Comparison of ENCODE assay signal across 8 mouse cellular contexts in the genomic region with DNA sequence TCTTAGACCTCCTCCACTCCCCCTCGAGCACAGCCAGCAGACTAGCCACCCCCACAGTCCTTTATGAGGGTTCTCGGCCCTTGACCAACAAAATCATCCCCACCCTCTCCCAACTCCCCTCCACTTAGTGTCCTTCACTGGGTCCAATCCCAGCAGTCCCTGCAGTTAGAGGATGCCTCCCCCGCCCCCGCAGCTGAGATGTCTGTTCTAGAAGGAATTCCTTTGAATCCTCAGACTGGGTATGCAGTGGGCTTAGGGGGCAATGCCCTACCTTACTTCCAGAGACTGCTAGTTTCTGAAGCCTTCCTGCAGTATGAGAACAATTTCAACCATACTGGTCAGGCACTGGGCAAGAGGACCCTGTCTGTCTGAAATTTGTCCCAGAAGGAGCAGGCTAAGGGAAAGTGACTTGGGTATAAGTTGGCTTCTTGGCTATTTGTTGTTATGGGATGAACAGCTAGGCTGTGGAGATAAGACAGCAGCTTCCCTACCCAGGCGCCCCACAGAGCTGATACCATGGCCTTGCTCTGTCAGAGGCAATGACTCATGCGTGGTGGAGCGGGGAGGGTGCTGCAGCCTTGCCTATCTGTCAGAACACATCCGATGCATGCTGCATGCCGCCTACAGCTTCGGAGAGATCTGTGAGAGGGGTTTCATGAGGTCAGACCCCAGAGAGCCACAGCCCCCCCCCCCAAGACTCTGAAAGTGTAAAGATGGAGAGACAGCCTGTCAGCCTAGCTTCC. TPM values are rescaled to one million over a fixed set of nuclear protein-coding genes. Genes with fewer than 3 reads are reported as not detected.
DNase-seq lines count a peak whose midpoint lies in the region; ATAC-seq and TF ChIP-seq lines count a peak whose summit lies in the region.

No protein-coding gene starts in this region.

- H3K27me3 ChIP-seq in intestine, postnatal 0 days (replicated peaks; ENCODE audit: control insufficient read depth, insufficient read depth, low read length), result no peaks in the 10 kb centered on the region
- H3K27me3 ChIP-seq in stomach, postnatal 0 days (ENCODE audit: control insufficient read depth, insufficient read depth, low read length), result no peaks in the 10 kb centered on the region
- H3K27me3 ChIP-seq in midbrain, embryonic 13.5 days, result no peaks in the 10 kb centered on the region

- H3K4me2 ChIP-seq in intestine, postnatal 0 days (replicated peaks; ENCODE audit: low read depth), result no peak overlapping the region
- H3K4me2 ChIP-seq in stomach, postnatal 0 days (replicated peaks; ENCODE audit: low read depth), result no peak overlapping the region
- no peak overlapping the region for H3K4me2 ChIP-seq in midbrain, embryonic 13.5 days (replicated peaks)

- DNase-seq in embryo, embryonic 10 days (ENCODE audit: low spot score), result peak; percentile 36
- DNase-seq in embryo, embryonic 11 days, result no peak
- DNase-seq in ovary, adult 18-20 months (ENCODE audit: low spot score), result peak; percentile 83
- DNase-seq in ovary, postnatal 14 days (ENCODE audit: low spot score), result no peak
- peak; percentile 45 for DNase-seq in stomach, postnatal 0 days (ENCODE audit: low spot score)
- DNase-seq in thymus, postnatal 14 days, result no peak

- no peaks in the 10 kb centered on the region for H3K36me3 ChIP-seq in intestine, postnatal 0 days (ENCODE audit: control insufficient read depth, insufficient read depth)
- no peaks in the 10 kb centered on the region for H3K36me3 ChIP-seq in stomach, postnatal 0 days (ENCODE audit: control insufficient read depth, insufficient read depth, low read length)
- H3K36me3 ChIP-seq in midbrain, embryonic 13.5 days, result no peaks in the 10 kb centered on the region

- no peak for TF ChIP-seq CTCF in intestine, postnatal 0 days (IDR thresholded peaks at IDR 0.05; ENCODE audit: low read depth)
- no peak for TF ChIP-seq CTCF in stomach, postnatal 0 days (IDR thresholded peaks at IDR 0.05; ENCODE audit: low read depth)

- ATAC-seq in intestine, postnatal 0 days, result 0 out of 2 replicates have a peak, but pooled peaks have one; percentile 54
- 0 out of 2 replicates have a peak, but pooled peaks have one; percentile 67 for ATAC-seq in stomach, postnatal 0 days (ENCODE audit: low FRiP score, low TSS enrichment)
- no peak for ATAC-seq in midbrain, embryonic 13.5 days

- H3K9ac ChIP-seq in intestine, postnatal 0 days (ENCODE audit: low read depth, low read length), result no peak overlapping the region
- no peak overlapping the region for H3K9ac ChIP-seq in stomach, postnatal 0 days (ENCODE audit: low read length)
- no peak overlapping the region for H3K9ac ChIP-seq in midbrain, embryonic 13.5 days (replicated peaks)

- TF ChIP-seq EP300 in stomach, postnatal 0 days (optimal IDR thresholded peaks at IDR 0.05), result no peak

- no peak overlapping the region for H3K4me3 ChIP-seq in intestine, postnatal 0 days (ENCODE audit: low read depth, low read length)
- no peak overlapping the region for H3K4me3 ChIP-seq in stomach, postnatal 0 days (ENCODE audit: low read depth, low read length)
- no peak overlapping the region for H3K4me3 ChIP-seq in midbrain, embryonic 13.5 days (replicated peaks)

- no peaks in the 10 kb centered on the region for H3K9me3 ChIP-seq in intestine, postnatal 0 days (ENCODE audit: control insufficient read depth)
- H3K9me3 ChIP-seq in stomach, postnatal 0 days (ENCODE audit: control insufficient read depth, low read length), result no peaks in the 10 kb centered on the region
- H3K9me3 ChIP-seq in midbrain, embryonic 13.5 days, result no peaks in the 10 kb centered on the region

- H3K4me1 ChIP-seq in intestine, postnatal 0 days (replicated peaks; ENCODE audit: control insufficient read depth, insufficient read depth, low read length), result 0 out of 2 replicates have a peak, but pooled peaks cover 4% of the 10 kb centered on the region
- H3K4me1 ChIP-seq in stomach, postnatal 0 days (replicated peaks; ENCODE audit: control insufficient read depth, insufficient read depth), result no peaks in the 10 kb centered on the region
- no peaks in the 10 kb centered on the region for H3K4me1 ChIP-seq in midbrain, embryonic 13.5 days (replicated peaks)

- H3K27ac ChIP-seq in intestine, postnatal 0 days (ENCODE audit: low read depth, low read length), result no peak overlapping the region
- no peak overlapping the region for H3K27ac ChIP-seq in stomach, postnatal 0 days (replicated peaks)
- no peak overlapping the region for H3K27ac ChIP-seq in midbrain, embryonic 13.5 days

- 46% methylated on average over 10 of the region's 10 CpGs for WGBS in intestine, postnatal 0 days
- 50% methylated on average over 10 of the region's 10 CpGs for WGBS in stomach, postnatal 0 days
- WGBS in midbrain, embryonic 13.5 days, result 80% methylated on average over 10 of the region's 10 CpGs

RNA-seq across cellular contexts. Expression of gene Nek2, which starts 34.1 kb away (rescaled TPM):
- 10.7 and 11.9 TPM in 2 replicates for polyA plus RNA-seq in intestine, postnatal 0 days (2015; fragmentation: Nextera tagmentation; extraction: Ambion mirVana)
- polyA plus RNA-seq in stomach, postnatal 0 days (2015; fragmentation: Nextera tagmentation; extraction: Ambion mirVana), result 7.9 and 10.6 TPM in 2 replicates
- 18.6 and 20.0 TPM in 2 replicates for polyA plus RNA-seq in midbrain, embryonic 13.5 days (2015; fragmentation: Nextera tagmentation; extraction: Ambion mirVana)

RNA-seq across cellular contexts. Expression of gene Slc30a1, which starts 51.3 kb away (rescaled TPM):
- polyA plus RNA-seq in intestine, postnatal 0 days (2015; fragmentation: Nextera tagmentation; extraction: Ambion mirVana), result 11.6 and 12.8 TPM in 2 replicates
- polyA plus RNA-seq in stomach, postnatal 0 days (2015; fragmentation: Nextera tagmentation; extraction: Ambion mirVana), result 5.4 and 5.5 TPM in 2 replicates
- polyA plus RNA-seq in midbrain, embryonic 13.5 days (2015; fragmentation: Nextera tagmentation; extraction: Ambion mirVana), result 1.8 and 2.1 TPM in 2 replicates

Comparison
In these comparisons a context has a peak if more than half of its experiments do, and no peak if none do; other contexts are left out.
1. DNase-seq: peak in embryo, embryonic 10 days (single experiment), ovary, adult 18-20 months (single experiment) and stomach, postnatal 0 days (single experiment); none in embryo, embryonic 11 days (single experiment), ovary, postnatal 14 days (single experiment) and thymus, postnatal 14 days (single experiment).